Mouse (Mus musculus) forebrain, embryonic 15.5 days (tissue): ENCODE measurements around the gene Krtcap2. TPM values are rescaled to one million over a fixed set of nuclear protein-coding genes. Genes with fewer than 3 reads are reported as not detected.

ENCODE experiments used
- ATAC-seq: fragments of 200-750 bp; cut with Nextera tagmentation; replicated peaks from 2 replicates; pipeline ENCODE4 v1.8.0; 2017; ENCODE audit warnings: mild to moderate bottlenecking, moderate TSS enrichment, moderate library complexity
- H3K27ac ChIP-seq: fragments of 300-500 bp; sonication (generic); replicated peaks from 2 replicates; pipeline ENCODE4 v1.5.1; 2015; ENCODE audit warnings: mild to moderate bottlenecking, inconsistent platforms
- H3K27me3 ChIP-seq: fragments of 300-500 bp; sonication (generic); 2 replicates; pipeline ENCODE4 v1.6.1; 2015; ENCODE audit warnings: inconsistent platforms
- H3K36me3 ChIP-seq: fragments of 300-500 bp; sonication (generic); 2 replicates; pipeline ENCODE4 v1.6.1; 2015; ENCODE audit warnings: mild to moderate bottlenecking, inconsistent platforms
- H3K4me1 ChIP-seq: fragments of 300-500 bp; sonication (generic); 2 replicates; pipeline ENCODE4 v1.6.1; 2015; ENCODE audit warnings: inconsistent platforms
- H3K4me2 ChIP-seq: fragments of 300-500 bp; sonication (generic); replicated peaks from 2 replicates; pipeline ENCODE4 v1.6.1; 2015; ENCODE audit warnings: mild to moderate bottlenecking, inconsistent platforms
- H3K4me3 ChIP-seq: fragments of 300-500 bp; sonication (generic); 2 replicates; pipeline ENCODE4 v1.5.1; 2015; ENCODE audit warnings: mild to moderate bottlenecking, inconsistent platforms
- H3K9ac ChIP-seq: fragments of 300-500 bp; sonication (generic); replicated peaks from 2 replicates; pipeline ENCODE4 v1.6.1; 2015; ENCODE audit warnings: mild to moderate bottlenecking, inconsistent platforms
- H3K9me3 ChIP-seq: fragments of 300-500 bp; sonication (generic); 2 replicates; pipeline ENCODE4 v1.6.1; 2016; ENCODE audit warnings: inconsistent platforms
- WGBS: fragments of 180-500 bp; shearing (Covaris S2); methylation state at CpG from one replicate; pipeline ENCODE4 v1.1.7; 2015; ENCODE audit warnings: mixed read lengths; 5-methylcytosine and 5-hydroxymethylcytosine counted together
- polyA plus RNA-seq: library from polyadenylated mRNA; unstranded; fragments of >200 nt; fragmentation: Nextera tagmentation; extraction: Ambion mirVana; gene quantifications from 2 replicates; pipeline ENCODE4 v1.2.1, GENCODE M21; 2015

Gene Krtcap2
- 192 and 205 TPM in 2 replicates for polyA plus RNA-seq

DNA sequence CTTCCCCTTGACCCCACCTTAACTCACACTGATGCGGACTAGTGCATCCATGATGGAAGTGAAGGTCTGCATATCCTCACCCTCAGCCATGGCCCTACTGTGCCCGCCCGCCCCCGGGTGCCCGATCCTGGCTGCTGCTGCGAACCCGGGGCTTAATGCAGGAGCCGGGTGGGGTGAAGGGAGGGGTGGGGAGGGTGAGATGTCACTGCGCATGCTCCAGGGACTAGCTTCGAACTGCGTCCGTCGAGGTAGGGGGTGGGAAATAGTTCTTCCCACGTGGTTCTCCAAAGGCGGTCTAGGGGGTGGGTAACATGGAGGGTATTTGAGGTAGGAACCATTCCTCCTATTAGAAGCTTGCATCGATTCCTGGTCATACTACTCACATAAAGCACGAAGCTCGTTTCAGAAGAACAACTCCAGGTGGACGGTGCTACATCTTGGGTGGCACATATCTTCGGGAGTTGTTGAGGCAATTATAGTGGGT is at the start of gene Krtcap2:
Krtcap2 (plus strand) TSS at position 279 of the 484 bp plus-strand sequence.
- peak within 1 kb of the TSS; percentile 91 for H3K4me2 ChIP-seq
- peaks cover 49% of the 10 kb centered on the region for H3K4me1 ChIP-seq
- H3K9ac ChIP-seq = peak within 1 kb of the TSS; percentile 74
- no peaks in the 10 kb centered on the region for H3K27me3 ChIP-seq
- peak within 1 kb of the TSS; percentile 74 for H3K4me3 ChIP-seq
- 3% methylated on average over 20 of the region's 20 CpGs for WGBS
- peaks cover 18% of the 10 kb centered on the region for H3K36me3 ChIP-seq
- peak within 1 kb of the TSS; percentile 96 for H3K27ac ChIP-seq
- ATAC-seq = peak; percentile 62
- H3K9me3 ChIP-seq = no peaks in the 10 kb centered on the region

DNA sequence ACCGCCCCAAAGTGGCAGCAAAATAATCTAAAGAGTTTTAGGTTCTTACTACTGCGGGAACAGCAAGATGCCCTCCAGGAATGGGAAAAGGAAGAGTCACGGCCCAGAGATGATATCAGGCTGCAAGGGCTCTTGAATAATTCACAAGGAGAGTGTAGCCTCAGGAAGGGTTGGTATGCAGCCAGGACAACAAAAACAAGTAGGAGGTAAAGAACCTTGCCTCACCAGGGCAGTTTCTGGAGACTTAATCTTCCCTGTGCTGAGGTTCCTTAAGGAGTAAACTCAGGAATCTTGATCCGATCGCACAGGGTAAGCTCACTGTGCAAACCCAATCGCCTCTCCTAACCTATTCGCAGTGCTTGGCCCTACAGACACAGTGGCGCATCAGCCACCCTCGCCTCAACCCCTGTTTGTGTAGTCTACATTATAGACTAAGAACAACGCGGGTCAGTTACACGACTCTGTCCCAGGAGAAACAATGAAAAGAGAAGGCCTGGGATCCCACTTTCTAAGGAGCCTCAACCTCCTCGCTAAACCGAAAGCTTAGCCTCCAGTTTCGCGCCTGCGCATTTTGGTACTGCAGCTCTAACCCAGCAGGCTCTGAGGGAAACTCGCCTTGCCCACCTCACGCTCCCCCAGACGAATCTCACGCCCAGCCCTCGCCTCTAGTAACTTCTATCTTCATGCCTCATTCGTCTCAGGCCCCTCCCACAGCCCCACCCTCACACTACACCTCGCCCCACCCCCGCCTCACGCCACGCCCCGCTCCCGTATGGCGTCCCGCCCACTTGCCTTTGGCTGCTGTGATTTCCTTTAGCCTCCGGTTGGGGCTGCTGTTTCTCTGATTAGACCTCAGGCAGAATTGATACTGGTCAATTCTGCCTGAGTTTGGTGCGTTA is 49.5 kb upstream of the Krtcap2 start:
- peak overlapping the region; percentile 79 for H3K27ac ChIP-seq
- H3K4me3 ChIP-seq = peak overlapping the region; percentile 40
- WGBS = 7% methylated on average over 33 of the region's 33 CpGs
- peak overlapping the region; percentile 59 for H3K4me2 ChIP-seq
- no peaks in the 10 kb centered on the region for H3K36me3 ChIP-seq
- peaks cover 11% of the 10 kb centered on the region for H3K4me1 ChIP-seq
- H3K27me3 ChIP-seq = no peaks in the 10 kb centered on the region
- no peaks in the 10 kb centered on the region for H3K9me3 ChIP-seq
- H3K9ac ChIP-seq = peak overlapping the region; percentile 51
- ATAC-seq = peak; percentile 95

DNA sequence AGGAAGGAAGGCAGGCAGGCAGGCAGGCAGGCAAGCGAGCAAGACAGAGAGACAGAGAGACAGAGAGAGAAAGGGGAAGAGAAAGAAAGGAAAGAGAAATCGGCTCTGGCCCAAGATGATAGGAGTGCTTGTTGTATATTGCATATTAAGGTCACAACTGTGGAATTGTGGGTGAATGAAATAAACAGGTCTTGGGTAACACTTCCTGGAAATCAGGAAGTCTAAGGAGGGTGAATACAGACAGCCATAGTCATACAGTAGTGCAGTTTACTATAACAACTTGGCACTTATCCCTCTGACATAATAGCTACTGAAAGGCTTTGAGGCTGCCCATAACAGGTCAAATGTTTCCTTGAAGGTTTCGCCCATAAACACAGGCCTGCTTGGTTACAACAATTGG is 45.9 kb upstream of the Krtcap2 start:
- no peaks in the 10 kb centered on the region for H3K27me3 ChIP-seq
- H3K9ac ChIP-seq = no peak overlapping the region
- H3K4me1 ChIP-seq = peaks cover 17% of the 10 kb centered on the region
- no peaks in the 10 kb centered on the region for H3K9me3 ChIP-seq
- 0 out of 2 replicates have a peak, but pooled peaks cover 7% of the 10 kb centered on the region for H3K36me3 ChIP-seq
- H3K4me3 ChIP-seq = no peak overlapping the region
- H3K27ac ChIP-seq = no peak overlapping the region
- no peak for ATAC-seq
- WGBS = 89% methylated on average over 3 of the region's 3 CpGs
- no peak overlapping the region for H3K4me2 ChIP-seq

DNA sequence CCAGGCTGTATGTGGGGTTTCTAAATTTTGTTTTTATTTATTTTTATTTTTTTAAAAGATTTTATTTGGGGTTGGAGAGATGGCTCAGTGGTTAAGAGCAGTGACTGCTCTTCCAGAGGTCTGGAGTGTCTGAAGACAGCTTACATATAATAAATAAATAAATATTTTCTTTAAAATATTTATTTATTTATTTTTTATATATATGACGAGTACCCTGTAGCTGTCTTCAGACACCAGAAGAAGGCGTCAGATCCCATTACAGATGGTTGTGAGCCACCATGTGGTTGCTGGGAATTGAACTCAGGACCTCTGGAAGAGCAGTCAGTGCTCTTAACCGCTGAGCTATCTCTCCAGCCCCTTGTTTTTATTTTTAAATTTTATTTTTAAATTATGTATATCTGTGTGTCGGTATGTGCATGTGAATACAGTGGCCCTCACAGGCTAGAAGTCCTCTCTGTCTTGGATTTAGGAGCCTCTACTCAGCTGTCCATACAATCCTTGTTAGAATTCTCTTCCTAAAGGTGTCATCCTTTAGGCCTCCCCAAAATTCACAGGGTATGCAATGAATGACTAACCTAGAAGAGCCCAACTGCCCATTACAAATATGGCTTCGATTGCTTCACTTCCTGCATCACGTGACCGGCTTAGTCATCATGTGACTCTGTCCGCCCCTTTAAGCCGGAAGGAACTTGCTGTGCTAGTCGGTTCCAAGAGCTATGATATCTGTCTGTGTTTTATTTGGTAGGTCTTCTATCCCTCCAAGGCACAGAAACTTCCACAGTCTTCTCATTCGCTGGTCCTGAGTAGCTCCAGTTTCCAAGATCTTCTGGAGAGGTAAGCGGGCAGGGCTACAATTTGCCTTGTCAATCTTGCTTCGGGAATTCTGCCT is 43.3 kb upstream of the Krtcap2 start, which contains the start of gene Gba:
Gba (plus strand) TSS at position 676 of the 889 bp plus-strand sequence.
- H3K27me3 ChIP-seq = no peaks in the 10 kb centered on the region
- H3K9ac ChIP-seq = peak within 1 kb of the TSS; percentile 59
- whole genome bisulfite sequencing = 26% methylated on average over 13 of the region's 13 CpGs
- H3K9me3 ChIP-seq = no peaks in the 10 kb centered on the region
- peak; percentile 89 for ATAC-seq
- peak within 1 kb of the TSS; percentile 60 for H3K4me2 ChIP-seq
- H3K36me3 ChIP-seq = peaks cover 30% of the 10 kb centered on the region
- peaks cover 6% of the 10 kb centered on the region for H3K4me1 ChIP-seq
- H3K4me3 ChIP-seq = peak within 1 kb of the TSS; percentile 62
- peak within 1 kb of the TSS; percentile 70 for H3K27ac ChIP-seq

- ATAC-seq = peak; percentile 24; the same call in 1 of the 2 replicates
- peaks cover 35% of the 10 kb centered on the region for H3K36me3 ChIP-seq
- peak overlapping the region; percentile 70 for H3K27ac ChIP-seq
- peak overlapping the region; percentile 60 for H3K4me2 ChIP-seq
- WGBS = 44% methylated on average over 5 of the region's 5 CpGs
- peak overlapping the region; percentile 59 for H3K9ac ChIP-seq
- H3K4me1 ChIP-seq = peaks cover 6% of the 10 kb centered on the region
- no peaks in the 10 kb centered on the region for H3K9me3 ChIP-seq
- H3K27me3 ChIP-seq = no peaks in the 10 kb centered on the region
- peak overlapping the region; percentile 62 for H3K4me3 ChIP-seq
These were observed 42.6 kb upstream of the Krtcap2 start for GRCm38 (mm10) chr3:89203142-89203514.

DNA sequence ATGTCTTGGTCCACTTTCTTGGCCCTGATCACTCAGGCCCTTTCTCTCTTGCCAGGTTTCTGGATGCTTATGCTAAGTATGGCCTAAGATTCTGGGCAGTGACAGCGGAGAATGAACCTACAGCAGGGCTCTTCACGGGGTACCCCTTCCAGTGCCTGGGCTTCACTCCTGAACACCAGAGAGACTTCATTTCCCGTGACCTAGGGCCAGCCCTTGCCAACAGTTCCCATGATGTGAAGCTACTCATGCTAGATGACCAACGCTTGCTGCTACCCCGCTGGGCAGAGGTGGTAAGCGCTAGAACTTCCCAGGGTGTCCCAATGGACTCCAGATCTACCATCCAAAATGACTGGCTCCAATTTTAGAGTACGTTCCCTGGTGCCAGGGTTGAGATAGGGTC is 39.7 kb upstream of the Krtcap2 start:
- H3K9me3 ChIP-seq = no peaks in the 10 kb centered on the region
- no peak overlapping the region for H3K4me2 ChIP-seq
- peaks cover 6% of the 10 kb centered on the region for H3K4me1 ChIP-seq
- H3K27me3 ChIP-seq = no peaks in the 10 kb centered on the region
- 92% methylated on average over 7 of the region's 7 CpGs for WGBS
- H3K36me3 ChIP-seq = peaks cover 59% of the 10 kb centered on the region
- H3K4me3 ChIP-seq = no peak overlapping the region
- no peak overlapping the region for H3K9ac ChIP-seq
- H3K27ac ChIP-seq = no peak overlapping the region
- ATAC-seq = no peak

DNA sequence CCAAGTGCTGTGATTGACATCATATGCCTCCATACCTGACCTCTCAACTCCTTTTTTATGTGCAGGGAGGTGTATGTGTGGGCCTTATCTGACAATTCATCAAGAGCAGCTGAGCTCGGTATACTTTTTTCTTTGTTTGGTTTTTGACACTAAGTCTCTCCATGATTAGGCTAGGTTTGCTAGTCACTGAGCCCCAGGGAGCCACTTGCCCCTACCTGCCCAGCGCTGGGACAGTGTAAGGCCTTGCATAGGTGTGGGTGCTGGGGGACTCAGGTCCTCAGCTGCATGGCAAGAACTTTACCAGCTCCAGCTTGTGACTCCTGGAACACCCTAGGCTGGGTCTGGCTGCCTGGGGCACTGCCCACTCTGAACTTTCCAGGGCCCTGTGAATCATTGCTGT is 39.1 kb upstream of the Krtcap2 start:
- Histone ChIP-seq H3K36me3 (peaks cover 59% of the 10 kb centered on the region), H3K27me3 (no peaks in the 10 kb centered on the region), H3K4me1 (peaks cover 6% of the 10 kb centered on the region), H3K4me2 (no peak overlapping the region), H3K27ac (no peak overlapping the region), H3K9ac (no peak overlapping the region), H3K4me3 (no peak overlapping the region), H3K9me3 (no peaks in the 10 kb centered on the region)
- WGBS = 95% methylated on average over 2 of the region's 2 CpGs
- no peak for ATAC-seq

- peaks cover 14% of the 10 kb centered on the region for H3K4me1 ChIP-seq
- no peak overlapping the region for H3K9ac ChIP-seq
- 91% methylated on average over 13 of the region's 13 CpGs for WGBS
- ATAC-seq = no peak
- H3K4me2 ChIP-seq = no peak overlapping the region
- peaks cover 59% of the 10 kb centered on the region for H3K36me3 ChIP-seq
- H3K9me3 ChIP-seq = no peaks in the 10 kb centered on the region
- H3K27ac ChIP-seq = no peak overlapping the region
- H3K27me3 ChIP-seq = no peaks in the 10 kb centered on the region
- H3K4me3 ChIP-seq = no peak overlapping the region
These were observed 37.6 kb upstream of the Krtcap2 start for GRCm38 (mm10) chr3:89208075-89208657.

GRCm38 (mm10) chr3:89208736-89209135 is 37.0 kb upstream of the Krtcap2 start:
- no peak overlapping the region for H3K4me3 ChIP-seq
- H3K4me1 ChIP-seq = peaks cover 13% of the 10 kb centered on the region
- no peaks in the 10 kb centered on the region for H3K9me3 ChIP-seq
- no peak overlapping the region for H3K27ac ChIP-seq
- H3K36me3 ChIP-seq = peaks cover 59% of the 10 kb centered on the region
- 90% methylated on average over 6 of the region's 6 CpGs for WGBS
- H3K27me3 ChIP-seq = no peaks in the 10 kb centered on the region
- H3K9ac ChIP-seq = no peak overlapping the region
- ATAC-seq = no peak
- H3K4me2 ChIP-seq = no peak overlapping the region

DNA sequence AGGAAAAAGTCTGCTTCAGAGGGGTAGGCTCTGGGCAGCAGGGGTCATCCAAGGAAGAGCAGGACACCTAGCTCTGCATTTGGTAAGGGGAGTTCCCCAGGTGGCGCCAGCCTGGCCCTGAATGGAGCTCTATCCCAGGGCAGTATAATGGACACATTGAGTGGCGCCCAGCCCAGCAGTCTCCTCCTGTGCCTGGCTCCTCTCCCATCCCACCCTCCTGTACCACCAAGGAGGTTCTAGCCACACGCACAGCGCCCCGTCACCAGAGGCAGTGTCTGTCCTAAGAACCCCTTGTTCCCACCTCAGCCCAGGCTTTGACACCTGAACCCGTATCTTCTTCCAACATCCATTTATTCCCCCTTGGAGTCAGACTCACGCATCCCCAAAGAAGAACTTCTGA is 36.0 kb upstream of the Krtcap2 start:
- no peaks in the 10 kb centered on the region for H3K27me3 ChIP-seq
- H3K9ac ChIP-seq = no peak overlapping the region
- H3K36me3 ChIP-seq = peaks cover 52% of the 10 kb centered on the region
- no peak overlapping the region for H3K4me2 ChIP-seq
- ATAC-seq = no peak
- no peak overlapping the region for H3K27ac ChIP-seq
- H3K4me1 ChIP-seq = peaks cover 17% of the 10 kb centered on the region
- no peak overlapping the region for H3K4me3 ChIP-seq
- no peaks in the 10 kb centered on the region for H3K9me3 ChIP-seq
- 85% methylated on average over 7 of the region's 7 CpGs for WGBS

- no peaks in the 10 kb centered on the region for H3K27me3 ChIP-seq
- H3K4me3 ChIP-seq = no peak overlapping the region
- H3K9me3 ChIP-seq = no peaks in the 10 kb centered on the region
- H3K27ac ChIP-seq = no peak overlapping the region
- no peak overlapping the region for H3K9ac ChIP-seq
- ATAC-seq = no peak
- peaks cover 50% of the 10 kb centered on the region for H3K36me3 ChIP-seq
- WGBS = 88% methylated on average over 13 of the region's 13 CpGs
- peaks cover 21% of the 10 kb centered on the region for H3K4me1 ChIP-seq
- H3K4me2 ChIP-seq = no peak overlapping the region
These were observed 35.6 kb upstream of the Krtcap2 start for GRCm38 (mm10) chr3:89210162-89210561.
